Mouse (Mus musculus): ENCODE data around the gene Lin28b. TPM values are rescaled to one million over a fixed set of nuclear protein-coding genes. Genes with fewer than 3 reads are reported as not detected.

Gene Lin28b
- polyA plus RNA-seq, 1 experiment from 2014 or later, result 34.2 TPM

- ATAC-seq (replicated peaks; ENCODE audit: low FRiP score) (no peak), DNase-seq (ENCODE audit: low spot score) (no peak)
- WGBS, result 75% methylated on average over 3 of the region's 3 CpGs
These were observed 103.6 kb downstream of the Lin28b start for GRCm38 (mm10) chr10:45382637-45382958.

DNA sequence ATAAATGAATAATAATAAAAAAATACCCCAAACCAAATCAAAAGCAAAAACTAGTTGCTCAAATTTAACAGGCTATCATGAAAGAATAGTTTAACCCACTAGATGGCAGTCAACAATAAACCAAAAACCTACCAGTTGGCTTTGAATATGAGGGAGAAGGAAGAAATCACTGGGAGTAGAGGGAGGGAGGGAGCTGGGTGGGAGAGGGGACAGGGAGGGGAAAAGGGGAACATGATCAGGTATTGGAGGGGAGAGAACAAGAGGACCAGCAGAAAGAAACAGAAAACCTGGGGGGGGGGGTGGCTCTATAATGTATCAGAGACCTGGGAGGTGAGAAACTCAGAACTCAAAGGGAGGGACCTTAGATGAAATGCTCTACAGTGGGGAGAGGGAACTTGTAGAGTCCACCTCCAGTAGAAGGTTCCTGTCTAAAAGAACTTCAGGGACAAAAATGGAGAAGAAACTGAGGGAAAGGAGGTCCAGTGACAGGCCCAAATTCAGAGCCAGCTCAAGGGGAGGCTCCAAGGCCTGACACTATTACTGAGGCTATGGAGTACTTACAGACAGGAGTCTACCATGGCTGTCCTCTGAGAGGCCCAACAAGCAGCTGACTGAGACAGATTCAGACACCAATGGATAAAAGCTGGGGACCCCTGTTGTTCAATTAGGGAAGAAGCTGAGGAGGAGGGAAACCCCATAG lies 104.1 kb downstream of the Lin28b start:
- H3K27ac ChIP-seq (ENCODE audit: low read depth, low read length), result no peak overlapping the region
- H3K36me3 ChIP-seq (ENCODE audit: control insufficient read depth, insufficient read depth, low read length), result no peaks in the 10 kb centered on the region; the same call in 1 of the 2 replicates
- H3K9ac ChIP-seq (ENCODE audit: low read depth, low read length), result no peak overlapping the region
- no peaks in the 10 kb centered on the region for H3K9me3 ChIP-seq (ENCODE audit: control insufficient read depth, low read length)
- H3K27me3 ChIP-seq (replicated peaks; ENCODE audit: control insufficient read depth, insufficient read depth, low read length), result no peaks in the 10 kb centered on the region
- ATAC-seq (replicated peaks; ENCODE audit: low FRiP score) (no peak), DNase-seq (ENCODE audit: low spot score) (no peak)
- H3K4me3 ChIP-seq (ENCODE audit: low read depth, low read length), result no peak overlapping the region
- no peak overlapping the region for H3K4me2 ChIP-seq
- H3K4me1 ChIP-seq (replicated peaks; ENCODE audit: control insufficient read depth, insufficient read depth, low read length), result peaks cover 5% of the 10 kb centered on the region; the same call in 1 of the 2 replicates

More at GRCm38 (mm10) chr10:45382637-45382958, 103.6 kb downstream of the Lin28b start:
- H3K36me3 ChIP-seq (ENCODE audit: control insufficient read depth, insufficient read depth, low read length), result no peaks in the 10 kb centered on the region; the same call in 1 of the 2 replicates
- no peak overlapping the region for H3K4me2 ChIP-seq
- H3K4me1 ChIP-seq (replicated peaks; ENCODE audit: control insufficient read depth, insufficient read depth, low read length), result peaks cover 5% of the 10 kb centered on the region; the same call in 1 of the 2 replicates
- H3K27ac ChIP-seq (ENCODE audit: low read depth, low read length), result no peak overlapping the region
- H3K4me3 ChIP-seq (ENCODE audit: low read depth, low read length), result no peak overlapping the region
- no peaks in the 10 kb centered on the region for H3K27me3 ChIP-seq (replicated peaks; ENCODE audit: control insufficient read depth, insufficient read depth, low read length)
- no peaks in the 10 kb centered on the region for H3K9me3 ChIP-seq (ENCODE audit: control insufficient read depth, low read length)
- H3K9ac ChIP-seq (ENCODE audit: low read depth, low read length), result no peak overlapping the region

DNA sequence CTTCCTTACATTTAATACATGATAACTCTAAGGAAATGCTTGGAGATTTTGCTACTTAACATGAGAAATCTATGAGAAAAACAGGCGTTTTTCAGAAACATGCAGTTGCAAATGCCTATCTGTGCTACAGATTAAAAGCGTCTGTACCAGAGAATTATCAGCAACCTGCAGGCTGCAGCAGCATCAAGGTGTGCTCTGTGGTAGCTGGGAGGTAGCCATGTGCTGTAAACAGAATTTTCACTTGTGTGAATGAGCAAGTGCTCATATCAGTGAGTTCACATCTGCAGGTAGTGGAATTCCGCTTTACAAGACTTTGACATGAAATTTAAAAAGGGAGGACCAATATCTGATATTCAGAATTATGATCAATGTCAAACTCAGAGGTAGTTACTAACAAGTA lies 107.9 kb downstream of the Lin28b start:
- no peak for DNase-seq (ENCODE audit: low spot score)
- no peak overlapping the region for H3K4me2 ChIP-seq
- peak; percentile 72 for ATAC-seq (replicated peaks; ENCODE audit: low FRiP score)
- H3K4me1 ChIP-seq (replicated peaks; ENCODE audit: control insufficient read depth, insufficient read depth, low read length), result peaks cover 5% of the 10 kb centered on the region; the same call in 1 of the 2 replicates
- no peak overlapping the region for H3K4me3 ChIP-seq (ENCODE audit: low read depth, low read length)
- H3K27me3 ChIP-seq (replicated peaks; ENCODE audit: control insufficient read depth, insufficient read depth, low read length), result no peaks in the 10 kb centered on the region
- H3K9ac ChIP-seq (ENCODE audit: low read depth, low read length), result no peak overlapping the region
- no peaks in the 10 kb centered on the region for H3K9me3 ChIP-seq (ENCODE audit: control insufficient read depth, low read length)
- 55% methylated on average over 3 of the region's 3 CpGs for WGBS
- no peaks in the 10 kb centered on the region; the same call in 1 of the 2 replicates for H3K36me3 ChIP-seq (ENCODE audit: control insufficient read depth, insufficient read depth, low read length)
- H3K27ac ChIP-seq (ENCODE audit: low read depth, low read length), result no peak overlapping the region

- Histone ChIP-seq H3K9ac (ENCODE audit: low read depth, low read length) (no peak overlapping the region), H3K27ac (ENCODE audit: low read depth, low read length) (no peak overlapping the region), H3K4me2 (no peak overlapping the region), H3K4me1 (replicated peaks; ENCODE audit: control insufficient read depth, insufficient read depth, low read length) (peaks cover 2% of the 10 kb centered on the region; the same call in 1 of the 2 replicates), H3K36me3 (ENCODE audit: control insufficient read depth, insufficient read depth, low read length) (no peaks in the 10 kb centered on the region), H3K27me3 (replicated peaks; ENCODE audit: control insufficient read depth, insufficient read depth, low read length) (no peaks in the 10 kb centered on the region), H3K4me3 (ENCODE audit: low read depth, low read length) (no peak overlapping the region), H3K9me3 (ENCODE audit: control insufficient read depth, low read length) (no peaks in the 10 kb centered on the region)
- ATAC-seq (replicated peaks; ENCODE audit: low FRiP score) (0 out of 2 replicates have a peak, but pooled peaks have one; percentile 34), DNase-seq (ENCODE audit: low spot score) (no peak)
- 65% methylated on average over 4 of the region's 4 CpGs for WGBS
These were observed 113.1 kb downstream of the Lin28b start for GRCm38 (mm10) chr10:45372994-45373692.

GRCm38 (mm10) chr10:45370545-45370944 lies 115.7 kb downstream of the Lin28b start:
- no peaks in the 10 kb centered on the region for H3K9me3 ChIP-seq (ENCODE audit: control insufficient read depth, low read length)
- H3K4me3 ChIP-seq (ENCODE audit: low read depth, low read length), result no peak overlapping the region
- H3K9ac ChIP-seq (ENCODE audit: low read depth, low read length), result no peak overlapping the region
- no peak overlapping the region for H3K4me2 ChIP-seq
- H3K27ac ChIP-seq (ENCODE audit: low read depth, low read length), result no peak overlapping the region
- no peaks in the 10 kb centered on the region for H3K36me3 ChIP-seq (ENCODE audit: control insufficient read depth, insufficient read depth, low read length)
- DNase-seq (ENCODE audit: low spot score) (no peak), ATAC-seq (replicated peaks; ENCODE audit: low FRiP score) (no peak)
- 76% methylated on average over 2 of the region's 2 CpGs for WGBS
- no peaks in the 10 kb centered on the region for H3K27me3 ChIP-seq (replicated peaks; ENCODE audit: control insufficient read depth, insufficient read depth, low read length)
- no peaks in the 10 kb centered on the region for H3K4me1 ChIP-seq (replicated peaks; ENCODE audit: control insufficient read depth, insufficient read depth, low read length)

DNA sequence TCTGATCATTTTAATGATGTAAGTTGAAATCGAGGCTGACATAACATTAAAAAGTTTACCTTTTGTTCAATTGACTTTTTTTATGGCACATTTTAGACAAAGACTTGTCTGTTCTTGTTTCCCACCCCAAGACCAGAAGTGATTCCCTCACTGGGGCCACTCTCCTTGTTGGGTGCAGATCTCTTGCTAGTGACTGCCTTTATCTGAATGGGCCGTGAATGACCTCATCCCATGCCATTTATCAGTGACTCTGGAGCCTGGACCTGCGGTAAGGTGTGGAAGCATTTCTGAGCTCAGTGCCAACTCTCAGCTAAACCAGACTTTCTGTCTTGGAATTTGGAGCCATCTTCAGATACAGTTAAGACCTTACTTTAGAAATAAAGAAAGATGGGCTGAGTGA lies 116.6 kb downstream of the Lin28b start:
- 62% methylated on average over 3 of the region's 3 CpGs for WGBS
- Histone ChIP-seq H3K9ac (ENCODE audit: low read depth, low read length) (no peak overlapping the region), H3K9me3 (ENCODE audit: control insufficient read depth, low read length) (no peaks in the 10 kb centered on the region), H3K27ac (ENCODE audit: low read depth, low read length) (no peak overlapping the region), H3K4me1 (replicated peaks; ENCODE audit: control insufficient read depth, insufficient read depth, low read length) (no peaks in the 10 kb centered on the region), H3K27me3 (replicated peaks; ENCODE audit: control insufficient read depth, insufficient read depth, low read length) (no peaks in the 10 kb centered on the region), H3K4me3 (ENCODE audit: low read depth, low read length) (no peak overlapping the region), H3K4me2 (no peak overlapping the region), H3K36me3 (ENCODE audit: control insufficient read depth, insufficient read depth, low read length) (no peaks in the 10 kb centered on the region)
- DNase-seq (ENCODE audit: low spot score) (no peak), ATAC-seq (replicated peaks; ENCODE audit: low FRiP score) (no peak)

- H3K27ac ChIP-seq (ENCODE audit: low read depth, low read length), result no peak overlapping the region
- H3K4me1 ChIP-seq (replicated peaks; ENCODE audit: control insufficient read depth, insufficient read depth, low read length), result no peaks in the 10 kb centered on the region
- no peak for ATAC-seq (replicated peaks; ENCODE audit: low FRiP score)
- H3K4me3 ChIP-seq (ENCODE audit: low read depth, low read length), result no peak overlapping the region
- H3K27me3 ChIP-seq (replicated peaks; ENCODE audit: control insufficient read depth, insufficient read depth, low read length), result no peaks in the 10 kb centered on the region
- no peak overlapping the region for H3K4me2 ChIP-seq
- H3K9me3 ChIP-seq (ENCODE audit: control insufficient read depth, low read length), result no peaks in the 10 kb centered on the region
- H3K36me3 ChIP-seq (ENCODE audit: control insufficient read depth, insufficient read depth, low read length), result no peaks in the 10 kb centered on the region
- DNase-seq (ENCODE audit: low spot score), result peak; percentile 16
- WGBS, result 80% methylated on average over 17 of the region's 17 CpGs
- H3K9ac ChIP-seq (ENCODE audit: low read depth, low read length), result no peak overlapping the region
These were observed 119.0 kb downstream of the Lin28b start for GRCm38 (mm10) chr10:45366987-45367705.

DNA sequence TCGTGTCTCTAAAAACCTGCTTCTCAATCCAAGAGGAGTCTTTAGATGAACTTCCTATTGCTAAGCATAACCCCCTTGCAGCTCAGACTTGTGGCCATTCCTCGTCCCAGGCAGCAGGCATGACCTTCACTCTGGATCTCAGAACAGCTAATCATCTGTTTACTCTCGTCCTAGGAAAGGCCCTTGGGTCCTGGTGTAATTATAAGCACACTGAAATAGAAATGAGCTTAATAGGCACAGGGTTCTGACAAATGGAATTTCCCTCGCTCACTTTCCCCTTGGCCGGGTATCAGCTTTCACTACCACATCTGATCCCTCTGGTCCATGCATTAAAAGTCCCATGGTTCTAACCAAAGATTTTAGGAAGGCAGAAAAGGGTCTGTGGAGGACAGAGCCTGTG lies 122.8 kb downstream of the Lin28b start:
- Histone ChIP-seq H3K36me3 (ENCODE audit: control insufficient read depth, insufficient read depth, low read length) (no peaks in the 10 kb centered on the region), H3K27ac (ENCODE audit: low read depth, low read length) (no peak overlapping the region), H3K9me3 (ENCODE audit: control insufficient read depth, low read length) (no peaks in the 10 kb centered on the region), H3K9ac (ENCODE audit: low read depth, low read length) (no peak overlapping the region), H3K27me3 (replicated peaks; ENCODE audit: control insufficient read depth, insufficient read depth, low read length) (no peaks in the 10 kb centered on the region), H3K4me1 (replicated peaks; ENCODE audit: control insufficient read depth, insufficient read depth, low read length) (no peaks in the 10 kb centered on the region), H3K4me3 (ENCODE audit: low read depth, low read length) (no peak overlapping the region), H3K4me2 (no peak overlapping the region)
- ATAC-seq (replicated peaks; ENCODE audit: low FRiP score) (no peak), DNase-seq (ENCODE audit: low spot score) (peak; percentile 15)
- WGBS, result 46% methylated on average over 5 of the region's 5 CpGs
